Mouse (Mus musculus) lung, postnatal 0 days (tissue): ENCODE results near the gene Derl2.

Source experiments
- CTCF ChIP-seq: IDR thresholded peaks from 2 replicates; pipeline ENCODE4 v1.5.1; 2016; ENCODE audit warnings: antibody characterized with exemption, mild to moderate bottlenecking
- EP300 ChIP-seq: IDR thresholded peaks from 2 replicates; pipeline ENCODE4 v1.6.1; 2016; ENCODE audit warnings: antibody characterized with exemption, mild to moderate bottlenecking, control low read depth

DNA sequence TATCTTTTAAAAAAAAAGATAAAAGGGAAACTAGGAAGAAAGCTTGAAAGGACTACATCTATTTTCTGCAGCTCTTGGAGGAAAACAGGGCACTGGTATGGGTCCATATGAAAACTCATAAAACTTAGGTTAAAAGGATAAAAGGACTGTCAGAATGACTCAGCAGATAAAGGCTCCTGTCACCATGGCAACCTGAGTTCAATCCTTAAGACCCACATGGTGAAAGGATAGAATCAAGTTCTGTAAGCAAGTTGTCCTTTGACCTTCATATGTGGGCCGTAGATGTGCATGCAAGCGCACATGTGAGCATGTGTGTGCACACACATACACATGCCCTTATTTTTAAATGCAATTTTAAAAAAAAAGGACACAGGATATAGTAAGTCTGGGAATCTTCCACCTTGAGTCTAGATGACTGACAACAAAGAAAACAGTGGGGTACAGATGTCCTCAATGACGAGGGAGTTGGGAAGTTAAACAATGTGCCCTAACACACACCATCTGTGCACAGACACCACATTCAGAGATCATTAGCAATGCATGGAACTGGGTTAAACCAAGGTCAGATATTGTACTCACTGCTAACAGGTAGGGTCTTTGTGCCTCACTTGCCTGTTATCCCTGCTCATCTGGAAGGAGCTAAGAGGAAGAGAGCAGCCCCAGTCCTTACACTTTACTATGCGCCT is 55.3 kb downstream of the Derl2 start:
- TF ChIP-seq CTCF: no peak
- no peak for TF ChIP-seq EP300
